Mouse (Mus musculus) MEL (cell line): ENCODE measurements around the gene Lyz1. TPM values are rescaled to one million over a fixed set of nuclear protein-coding genes. Genes with fewer than 3 reads are reported as not detected.

Source experiments
- DNase-seq: peaks from one replicate; pipeline ENCODE4 v3.0.0; 2011; ENCODE audit warnings: low read depth, low spot score
- H3K27ac ChIP-seq: 2 replicates; pipeline ENCODE4 v1.5.1; 2012; ENCODE audit warnings: low read depth, mild to moderate bottlenecking, control low read depth, low read length, moderate library complexity; ENCODE audit not compliant: control insufficient read depth
- H3K27me3 ChIP-seq, 2 experiments: fragments of 150-350 bp in 1 of 2; sonication (generic) in 1 of 2; 2 replicates each; pipeline ENCODE4 v1.6.1; 2012; ENCODE audit warnings: low read length in 2 of 2, mild to moderate bottlenecking in 2 of 2, improper control_type of control experiment in 1 of 2, moderate library complexity in 1 of 2; ENCODE audit not compliant: insufficient read depth in 2 of 2, control insufficient read depth in 1 of 2
- H3K36me3 ChIP-seq, 2 experiments: 2 replicates each; pipeline ENCODE4 v1.6.1; 2012 to 2014; ENCODE audit warnings: low read length in 2 of 2, improper control_type of control experiment in 1 of 2, inconsistent platforms in 1 of 2, mild to moderate bottlenecking in 1 of 2; ENCODE audit not compliant: insufficient read depth in 2 of 2, control insufficient read depth in 1 of 2
- H3K4me1 ChIP-seq, 2 experiments: fragments of 150-350 bp in 1 of 2; sonication (generic) in 1 of 2; 2 replicates each; pipeline ENCODE4 v1.6.1; 2012; ENCODE audit warnings: low read length in 2 of 2, improper control_type of control experiment in 1 of 2, mild to moderate bottlenecking in 1 of 2; ENCODE audit not compliant: insufficient read depth in 2 of 2, control insufficient read depth in 1 of 2
- H3K4me3 ChIP-seq, 2 experiments: fragments of 150-350 bp in 1 of 2; sonication (generic) in 1 of 2; 2 replicates each; pipeline ENCODE4 v1.5.1; 2012; ENCODE audit warnings: low read depth in 2 of 2, low read length in 2 of 2, mild to moderate bottlenecking in 2 of 2, moderate library complexity in 2 of 2, control low read depth in 1 of 2, improper control_type of control experiment in 1 of 2; ENCODE audit not compliant: control insufficient read depth in 1 of 2, insufficient read depth in 1 of 2
- H3K79me2 ChIP-seq: 2 replicates; pipeline ENCODE4 v1.6.1; 2012; ENCODE audit warnings: mild to moderate bottlenecking, low read length, moderate library complexity; ENCODE audit not compliant: control insufficient read depth, poor library complexity, insufficient read depth
- H3K9ac ChIP-seq: 2 replicates; pipeline ENCODE4 v1.6.1; 2012; ENCODE audit warnings: low read depth, mild to moderate bottlenecking, control low read depth, low read length, moderate library complexity; ENCODE audit not compliant: control insufficient read depth, poor library complexity, severe bottlenecking
- H3K9me3 ChIP-seq: fragments of 150-350 bp; sonication (generic); replicated peaks from 2 replicates; pipeline ENCODE4 v1.6.1; 2012; ENCODE audit warnings: mild to moderate bottlenecking, low read length, improper control_type of control experiment, moderate library complexity; ENCODE audit not compliant: insufficient read depth
- CHD2 ChIP-seq: IDR thresholded peaks from 2 replicates; pipeline ENCODE4 v1.6.1; 2011; ENCODE audit warnings: low read length, improper control_type of control experiment
- CTCF ChIP-seq, 3 experiments: IDR thresholded peaks in 2 of 3; conservative IDR thresholded peaks in 1 of 3; 2 replicates each; pipeline ENCODE4 v1.5.1; 2011 to 2012; ENCODE audit warnings: low read length in 3 of 3, low read depth in 2 of 3, mild to moderate bottlenecking in 2 of 3, improper control_type of control experiment in 1 of 3, inconsistent platforms in 1 of 3, mixed read lengths in 1 of 3, moderate library complexity in 1 of 3; ENCODE audit not compliant: control insufficient read depth in 1 of 3, insufficient read depth in 1 of 3, poor library complexity in 1 of 3, severe bottlenecking in 1 of 3
- KAT2A ChIP-seq: conservative IDR thresholded peaks from 2 replicates; pipeline ENCODE4 v1.6.1; 2012; ENCODE audit warnings: low read depth, low read length, improper control_type of control experiment, inconsistent platforms
- MAFK ChIP-seq: IDR thresholded peaks from 2 replicates; pipeline ENCODE4 v1.6.1; 2011; ENCODE audit warnings: low read depth, mild to moderate bottlenecking, low read length, improper control_type of control experiment, borderline replicate concordance
- MAZ ChIP-seq: IDR thresholded peaks from 2 replicates; pipeline ENCODE4 v1.6.1; 2012; ENCODE audit warnings: low read depth, mild to moderate bottlenecking, inconsistent platforms, low read length, improper control_type of control experiment
- MXI1 ChIP-seq: IDR thresholded peaks from 2 replicates; pipeline ENCODE4 v1.6.1; 2011; ENCODE audit warnings: mild to moderate bottlenecking, low read depth, low read length, improper control_type of control experiment
- MYB ChIP-seq: IDR thresholded peaks from 2 replicates; pipeline ENCODE4 v1.6.1; 2011; ENCODE audit warnings: mild to moderate bottlenecking, low read depth, low read length, improper control_type of control experiment
- MYC ChIP-seq: IDR thresholded peaks from 2 replicates; pipeline ENCODE4 v1.6.1; 2011; ENCODE audit warnings: low read depth, mild to moderate bottlenecking, low read length, improper control_type of control experiment, moderate library complexity
- SIN3A ChIP-seq: IDR thresholded peaks from 2 replicates; pipeline ENCODE4 v1.6.1; 2012; ENCODE audit warnings: low read length, improper control_type of control experiment, inconsistent platforms
- TBP ChIP-seq: IDR thresholded peaks from 2 replicates; pipeline ENCODE4 v1.8.0; 2011; ENCODE audit warnings: low read depth, low read length, improper control_type of control experiment
- ZC3H11A ChIP-seq: IDR thresholded peaks from 2 replicates; pipeline ENCODE4 v1.6.1; 2012; ENCODE audit warnings: low read depth, mild to moderate bottlenecking, inconsistent platforms, low read length, improper control_type of control experiment
- polyA plus RNA-seq, 2 experiments: library from polyadenylated mRNA; stranded (reverse) in 1 of 2; unstranded in 1 of 2; fragments of >175 nt in 1 of 2; fragments of >200 nt in 1 of 2; gene quantifications; 2 replicates each; pipeline versions ENCODE4 v1.2.1 to v1.2.4; 2012; ENCODE audit warnings: low replicate concordance in 2 of 2, low read depth in 1 of 2; ENCODE audit not compliant: insufficient read length in 2 of 2, insufficient read depth in 1 of 2, missing spikeins in 1 of 2
- total RNA-seq: library from RNA; depleted of rRNA; stranded (reverse); fragments of 300-350 nt; gene quantifications from 2 replicates; pipeline ENCODE4 v1.2.3, GENCODE M21; 2012; rRNA removed

The Lyz1 gene
- total and polyA plus RNA-seq, 3 experiments: not detected

GRCm38 (mm10) chr10:117259870-117260269 lies 32.8 kb downstream of the Lyz1 start:
- Histone ChIP-seq H3K9ac (no peak overlapping the region), H3K27me3 (peaks cover 2 to 3% of the 10 kb centered on the region in 2 experiments; a peak in 2 of 4 replicates)
- TF ChIP-seq MYC: no peak
- TF ChIP-seq ZC3H11A: no peak
- TF ChIP-seq MXI1: no peak
- no peak for TF ChIP-seq MAFK
- no peak for TF ChIP-seq CTCF (IDR thresholded peaks at IDR 0.05 in 2 of 3, conservative IDR thresholded peaks at IDR 0.05 in 1 of 3; ENCODE audit: control insufficient read depth in 1 of 3, insufficient read depth in 1 of 3, low read depth in 2 of 3, low read length in 3 of 3, poor library complexity in 1 of 3, severe bottlenecking in 1 of 3)

GRCm38 (mm10) chr10:117238603-117239002 lies 54.1 kb downstream of the Lyz1 start, which contains the start of gene 9530003J23Rik:
TSS of gene 9530003J23Rik (minus strand) at chr10:117238703.
- H3K27me3 ChIP-seq: peaks cover 3 to 12% of the 10 kb centered on the region in 2 experiments
- no peak for DNase-seq
- no peaks in the 10 kb centered on the region for H3K4me1 ChIP-seq
- H3K9me3 ChIP-seq: no peaks in the 10 kb centered on the region
- H3K4me3 ChIP-seq: no peak within 1 kb of the TSS
- H3K79me2 ChIP-seq: no peaks in the 10 kb centered on the region
- TF ChIP-seq MYB (no peak), KAT2A (no peak), MAZ (no peak), TBP (no peak), SIN3A (no peak), CHD2 (no peak)
- H3K36me3 ChIP-seq: no peaks in the 10 kb centered on the region
- H3K9ac ChIP-seq: no peak within 1 kb of the TSS
- H3K27ac ChIP-seq: no peak within 1 kb of the TSS

More at GRCm38 (mm10) chr10:117259870-117260269, 32.8 kb downstream of the Lyz1 start:
- no peaks in the 10 kb centered on the region for H3K9me3 ChIP-seq
- DNase-seq: no peak
- H3K79me2 ChIP-seq: no peaks in the 10 kb centered on the region
- H3K36me3 ChIP-seq: no peaks in the 10 kb centered on the region
- no peak overlapping the region for H3K27ac ChIP-seq
- no peak overlapping the region for H3K4me3 ChIP-seq
- H3K4me1 ChIP-seq: no peaks in the 10 kb centered on the region

Other genes starting within 250 kb of the Lyz1 start
- gene Lrrc10, start 247.5 kb downstream of the Lyz1 start, total RNA-seq: not detected in 2 replicates
- under 1 TPM in 1 of 2 experiments, not detected in 1; 0.18 TPM for gene Lrrc10, start 247.5 kb downstream of the Lyz1 start, polyA plus RNA-seq
- gene Cct2, start 229.1 kb downstream of the Lyz1 start, total RNA-seq: 543 and 600 TPM in 2 replicates
- 100 to 1,000 TPM in 1 of 2 experiments, not detected in 1; 879 TPM for gene Cct2, start 229.1 kb downstream of the Lyz1 start, polyA plus RNA-seq
- 6.6 and 6.7 TPM in 2 replicates for gene Frs2, start 144.3 kb downstream of the Lyz1 start, total RNA-seq
- gene Frs2, start 144.3 kb downstream of the Lyz1 start, polyA plus RNA-seq: 100 to 1,000 TPM in 1 of 2 experiments, 10 to 100 TPM in 1; 11.8 to 129 TPM
- 61.8 and 69.4 TPM in 2 replicates for gene Yeats4, start 68.4 kb downstream of the Lyz1 start, total RNA-seq
- gene Yeats4, start 68.4 kb downstream of the Lyz1 start, polyA plus RNA-seq: 100 to 1,000 TPM in 1 of 2 experiments, not detected in 1; 106 TPM
- not detected in 2 replicates for gene 9530003J23Rik, start 54.2 kb downstream of the Lyz1 start, total RNA-seq
- gene 9530003J23Rik, start 54.2 kb downstream of the Lyz1 start, polyA plus RNA-seq: not detected
- not detected in 2 replicates for gene Lyz2, start 10.5 kb downstream of the Lyz1 start, total RNA-seq
- gene Lyz2, start 10.5 kb downstream of the Lyz1 start, polyA plus RNA-seq: not detected
- 88.2 and 103 TPM in 2 replicates for gene Cpsf6, start 87.1 kb upstream of the Lyz1 start, total RNA-seq
- gene Cpsf6, start 87.1 kb upstream of the Lyz1 start, polyA plus RNA-seq: 10 to 100 TPM in 1 of 2 experiments, not detected in 1; 85.7 TPM